Mouse (Mus musculus): ENCODE results near the gene Gm27021. TPM values are rescaled to one million over a fixed set of nuclear protein-coding genes. Genes with fewer than 3 reads are reported as not detected.

Gm27021 gene
- not detected in 2 replicates for total RNA-seq (2014; fragmentation: Nextera tagmentation)
- total RNA-seq (2017): not detected in 2 replicates

- peak; percentile 77 for ATAC-seq (replicated peaks; ENCODE audit: poor library complexity, severe bottlenecking)
Measured at GRCm38 (mm10) chr8:120667561-120668373, at the start of gene Gm27021, which contains the start of gene Cox4i1. Gene Gm27021 (minus strand): TSS chr8:120668079. Gene Cox4i1 (plus strand): TSS chr8:120668222.

GRCm38 (mm10) chr8:120715996-120716680, 48.3 kb upstream of the Gm27021 start:
- no peak for ATAC-seq (replicated peaks; ENCODE audit: poor library complexity, severe bottlenecking)

GRCm38 (mm10) chr8:120715200-120715599, 47.3 kb upstream of the Gm27021 start:
- ATAC-seq (replicated peaks; ENCODE audit: poor library complexity, severe bottlenecking): no peak; the same call in 1 of the 2 replicates

- ATAC-seq (replicated peaks; ENCODE audit: poor library complexity, severe bottlenecking): peak; percentile 44
Measured at GRCm38 (mm10) chr8:120709176-120709575, 41.3 kb upstream of the Gm27021 start.

- no peak for ATAC-seq (replicated peaks; ENCODE audit: poor library complexity, severe bottlenecking)
Measured at GRCm38 (mm10) chr8:120706193-120706592, 38.3 kb upstream of the Gm27021 start.

GRCm38 (mm10) chr8:120705163-120705562, 37.3 kb upstream of the Gm27021 start:
- no peak for ATAC-seq (replicated peaks; ENCODE audit: poor library complexity, severe bottlenecking)

GRCm38 (mm10) chr8:120704203-120704602, 36.3 kb upstream of the Gm27021 start:
- no peak for ATAC-seq (replicated peaks; ENCODE audit: poor library complexity, severe bottlenecking)

GRCm38 (mm10) chr8:120701758-120702465, 34.0 kb upstream of the Gm27021 start:
- ATAC-seq (replicated peaks; ENCODE audit: poor library complexity, severe bottlenecking): peak; percentile 75

- no peak for ATAC-seq (replicated peaks; ENCODE audit: poor library complexity, severe bottlenecking)
Measured at GRCm38 (mm10) chr8:120700053-120700452, 32.2 kb upstream of the Gm27021 start.

- ATAC-seq (replicated peaks; ENCODE audit: poor library complexity, severe bottlenecking): no peak
Measured at GRCm38 (mm10) chr8:120699565-120699964, 31.7 kb upstream of the Gm27021 start.

- no peak for ATAC-seq (replicated peaks; ENCODE audit: poor library complexity, severe bottlenecking)
Measured at GRCm38 (mm10) chr8:120699079-120699478, 31.2 kb upstream of the Gm27021 start.

- no peak for ATAC-seq (replicated peaks; ENCODE audit: poor library complexity, severe bottlenecking)
Measured at GRCm38 (mm10) chr8:120698426-120698825, 30.5 kb upstream of the Gm27021 start.

GRCm38 (mm10) chr8:120697979-120698272, 30.0 kb upstream of the Gm27021 start:
- ATAC-seq (replicated peaks; ENCODE audit: poor library complexity, severe bottlenecking): no peak

GRCm38 (mm10) chr8:120697154-120697978, 29.5 kb upstream of the Gm27021 start:
- peak; percentile 51 for ATAC-seq (replicated peaks; ENCODE audit: poor library complexity, severe bottlenecking)

GRCm38 (mm10) chr8:120696401-120697153, 28.7 kb upstream of the Gm27021 start:
- peak; percentile 33 for ATAC-seq (replicated peaks; ENCODE audit: poor library complexity, severe bottlenecking)

- peak; percentile 27; the same call in 1 of the 2 replicates for ATAC-seq (replicated peaks; ENCODE audit: poor library complexity, severe bottlenecking)
Measured at GRCm38 (mm10) chr8:120693861-120694493, 26.1 kb upstream of the Gm27021 start.

GRCm38 (mm10) chr8:120692934-120693333, 25.1 kb upstream of the Gm27021 start:
- ATAC-seq (replicated peaks; ENCODE audit: poor library complexity, severe bottlenecking): no peak

GRCm38 (mm10) chr8:120688511-120688910, 20.6 kb upstream of the Gm27021 start:
- no peak for ATAC-seq (replicated peaks; ENCODE audit: poor library complexity, severe bottlenecking)

- ATAC-seq (replicated peaks; ENCODE audit: poor library complexity, severe bottlenecking): no peak
Measured at GRCm38 (mm10) chr8:120687786-120688185, 19.9 kb upstream of the Gm27021 start.

Measured in granulocyte monocyte progenitor cell, adult 5-6 weeks (primary cell).